Mouse (Mus musculus): ENCODE results near the gene Nell2.

The Nell2 gene

DNA sequence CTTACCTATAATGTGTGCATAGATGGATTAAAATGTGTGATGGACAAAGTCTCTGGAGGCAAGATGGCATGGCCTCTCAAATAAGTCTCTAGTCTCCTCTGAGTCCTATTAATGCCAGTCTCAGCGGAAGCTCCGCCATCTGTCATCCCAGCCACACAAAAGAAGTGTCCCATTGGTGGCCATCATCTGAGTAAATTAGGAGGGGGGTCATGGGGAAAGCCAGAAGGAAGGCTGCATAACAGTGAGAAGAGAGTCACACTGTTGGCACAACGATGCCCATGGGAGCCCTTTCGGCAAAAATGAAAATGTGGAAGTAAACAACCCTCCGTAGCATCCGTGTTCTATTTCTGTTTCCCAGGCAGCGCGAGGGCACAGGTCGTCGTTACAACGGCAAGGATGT lies 446.7 kb downstream of the Nell2 start:
- no peak for DNase-seq

DNA sequence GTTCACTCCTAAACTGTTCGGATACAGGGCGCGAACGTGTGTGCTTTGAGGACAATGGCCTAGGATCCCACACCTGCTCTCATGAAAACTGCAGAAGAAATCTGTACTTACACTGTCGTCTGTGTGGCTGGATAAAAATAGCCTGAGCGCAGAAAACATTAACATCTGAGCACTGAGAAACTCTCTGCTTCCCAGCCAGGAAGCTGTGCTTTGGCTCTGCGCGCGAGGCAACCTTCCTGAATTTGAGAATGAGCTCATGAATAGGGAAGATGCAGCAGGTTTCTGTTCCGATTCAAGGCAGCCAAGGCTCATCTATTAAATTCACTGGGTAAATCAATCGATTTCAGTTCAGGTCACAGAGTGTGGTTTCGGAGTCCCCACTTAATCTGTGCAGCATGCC lies 453.0 kb downstream of the Nell2 start:
- DNase-seq: no peak

GRCm38 (mm10) chr15:95070881-95071280 lies 457.5 kb downstream of the Nell2 start:
- no peak for DNase-seq

- no peak for DNase-seq
Measured at GRCm38 (mm10) chr15:95068799-95069198, 459.6 kb downstream of the Nell2 start.

DNA sequence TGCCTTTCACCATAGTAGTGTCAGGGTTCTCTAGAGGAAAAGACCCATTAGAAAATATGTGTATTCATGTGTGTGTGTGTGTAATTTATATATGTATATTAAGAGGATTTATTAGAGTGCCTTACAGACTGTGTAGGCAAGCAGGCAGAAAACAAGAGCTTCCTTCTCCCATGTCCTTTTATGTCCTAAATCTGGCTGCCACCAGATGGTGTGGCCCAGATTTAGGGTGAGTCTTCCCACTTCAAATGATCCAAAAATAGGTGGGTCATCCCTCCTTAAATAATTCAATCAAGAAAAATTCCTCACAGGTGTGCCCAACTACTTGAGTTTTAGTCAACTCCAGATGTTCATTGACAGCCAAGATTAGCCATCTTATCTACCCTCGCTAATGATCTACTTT lies 460.3 kb downstream of the Nell2 start:
- DNase-seq: no peak

- no peak for DNase-seq
Measured at GRCm38 (mm10) chr15:95055081-95055650, 473.2 kb downstream of the Nell2 start.

DNA sequence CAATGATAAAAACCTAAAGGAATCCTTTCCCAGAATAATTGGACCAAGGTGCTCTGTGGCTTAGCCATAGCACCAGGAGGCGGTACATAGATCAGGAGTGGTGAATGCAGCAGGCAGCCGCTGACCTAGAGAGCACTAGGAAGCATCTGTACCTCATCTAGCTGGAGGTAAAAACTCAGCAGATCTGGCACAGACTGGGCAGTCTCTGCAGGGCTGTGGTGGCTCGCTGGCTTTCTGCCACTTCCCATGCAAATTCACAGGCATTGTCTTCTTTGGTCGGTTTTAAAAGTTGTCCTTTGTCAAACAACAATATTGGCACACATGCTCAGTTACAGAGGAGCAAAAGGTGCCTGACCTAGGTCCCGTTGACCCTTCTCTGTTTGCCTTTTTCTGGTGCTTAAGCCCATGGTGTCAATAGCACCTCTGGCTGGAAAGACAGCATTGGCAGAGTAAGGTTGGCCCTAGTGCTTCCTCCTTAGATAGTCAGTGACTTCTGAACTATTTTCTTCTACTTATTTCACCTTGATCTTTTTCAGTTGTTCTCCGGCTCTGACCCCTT lies 479.1 kb downstream of the Nell2 start:
- no peak for DNase-seq

DNA sequence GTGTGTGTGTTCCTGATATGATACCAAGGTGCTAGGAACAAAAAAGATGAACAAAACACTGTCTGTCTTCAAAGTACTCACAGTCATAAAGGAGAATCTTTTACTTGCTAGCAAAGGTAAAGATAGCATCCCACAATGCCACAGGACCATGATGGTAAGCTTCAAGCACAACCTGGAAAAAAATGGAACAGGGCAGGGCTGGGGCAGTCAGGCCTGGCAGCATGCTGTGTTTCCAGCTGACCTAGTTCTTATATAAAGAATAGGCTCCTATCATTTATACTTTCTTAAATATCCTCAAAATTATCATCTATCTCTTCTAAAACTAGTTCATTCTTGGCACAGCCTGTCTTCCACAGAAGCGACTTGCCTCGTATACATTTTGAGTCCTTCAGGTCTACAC lies 480.9 kb downstream of the Nell2 start:
- no peak for DNase-seq

DNA sequence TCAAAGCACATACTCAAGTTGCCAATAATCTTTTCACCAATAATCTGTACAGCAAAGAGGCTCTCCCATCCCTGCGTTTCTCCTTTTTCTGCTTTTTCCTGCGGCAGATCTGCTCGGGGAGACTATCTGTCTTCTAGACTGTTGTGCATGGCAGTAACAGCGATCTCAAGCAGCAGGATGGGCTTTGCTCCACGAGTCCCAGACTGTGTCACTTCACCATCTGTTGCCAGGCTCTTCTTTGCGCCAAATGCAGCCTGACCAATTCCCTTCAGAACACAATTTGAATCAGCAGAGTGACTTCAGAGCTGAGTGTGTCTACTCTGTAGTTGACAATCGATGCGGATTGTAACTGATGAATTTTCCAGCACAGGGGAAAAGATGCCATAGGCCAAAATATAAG lies 484.3 kb downstream of the Nell2 start:
- DNase-seq: no peak

GRCm38 (mm10) chr15:95042437-95042836 lies 485.9 kb downstream of the Nell2 start:
- DNase-seq: no peak

DNA sequence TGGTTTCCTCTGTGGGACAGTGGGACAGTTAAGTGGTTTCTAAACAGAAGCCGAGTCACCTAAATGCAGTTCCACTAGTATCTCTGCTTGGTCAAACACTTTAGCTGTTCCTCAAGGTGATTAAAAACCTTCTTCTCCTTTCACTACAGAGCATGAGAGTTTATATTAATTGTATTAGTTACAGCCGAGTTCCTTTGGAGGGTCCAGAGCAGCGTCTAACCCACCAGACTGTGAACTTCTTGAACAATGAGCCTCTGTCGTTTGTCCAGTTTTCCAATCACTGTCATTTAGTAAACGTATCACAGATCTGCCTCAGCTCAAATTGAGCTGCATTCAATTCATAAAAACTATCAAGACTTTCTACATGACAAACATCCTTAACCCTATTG lies 498.9 kb downstream of the Nell2 start:
- DNase-seq: no peak

- no peak for DNase-seq
Measured at GRCm38 (mm10) chr15:95028862-95029486, 499.4 kb downstream of the Nell2 start.
